Mouse (Mus musculus) forebrain, postnatal 0 days (tissue): ENCODE measurements around the gene Pfkfb3. TPM values are rescaled to one million over a fixed set of nuclear protein-coding genes. Genes with fewer than 3 reads are reported as not detected.

ENCODE experiments used
- ATAC-seq: fragments of 200-750 bp; cut with Nextera tagmentation; 2 replicates; pipeline ENCODE4 v1.8.0; 2017; ENCODE audit warnings: mild to moderate bottlenecking, moderate library complexity
- DNase-seq: peaks from one replicate; pipeline ENCODE4 v3.0.0-alpha.2; 2015
- H3K27ac ChIP-seq: fragments of 300-500 bp; sonication (generic); 2 replicates; pipeline ENCODE4 v1.5.1; 2014; ENCODE audit warnings: low read depth, mild to moderate bottlenecking, antibody characterized with exemption, low read length, moderate library complexity, mixed read lengths
- H3K27me3 ChIP-seq: fragments of 300-500 bp; sonication (generic); 2 replicates; pipeline ENCODE4 v1.6.1; 2014; ENCODE audit warnings: mild to moderate bottlenecking, low read length, mixed read lengths; ENCODE audit not compliant: insufficient read depth
- H3K36me3 ChIP-seq: fragments of 300-500 bp; sonication (generic); 2 replicates; pipeline ENCODE4 v1.6.1; 2014; ENCODE audit warnings: mild to moderate bottlenecking, moderate library complexity; ENCODE audit not compliant: insufficient read depth
- H3K4me1 ChIP-seq: fragments of 300-500 bp; sonication (generic); 2 replicates; pipeline ENCODE4 v1.6.1; 2014; ENCODE audit warnings: antibody characterized with exemption; ENCODE audit not compliant: insufficient read depth
- H3K4me2 ChIP-seq: fragments of 300-500 bp; sonication (generic); 2 replicates; pipeline ENCODE4 v1.6.1; 2014; ENCODE audit warnings: low read depth, mild to moderate bottlenecking, moderate library complexity
- H3K4me3 ChIP-seq: fragments of 300-500 bp; sonication (generic); 2 replicates; pipeline ENCODE4 v1.5.1; 2014; ENCODE audit warnings: low read depth, low read length, mixed read lengths
- H3K9ac ChIP-seq: fragments of 300-500 bp; sonication (generic); 2 replicates; pipeline ENCODE4 v1.6.1; 2014; ENCODE audit warnings: mild to moderate bottlenecking
- H3K9me3 ChIP-seq: fragments of 300-500 bp; sonication (generic); 2 replicates; pipeline ENCODE4 v1.6.1; 2016; ENCODE audit warnings: low read length
- CTCF ChIP-seq: sonication (generic); IDR thresholded peaks from 2 replicates; pipeline ENCODE4 v1.5.1; 2016; ENCODE audit warnings: antibody characterized with exemption, control low read depth, low read depth
- WGBS: fragments of 180-500 bp; shearing (Covaris S2); extraction: QIAGEN DNeasy Blood & Tissue Kit; methylation state at CpG from one replicate; pipeline ENCODE4 v1.1.7; 2014; 5-methylcytosine and 5-hydroxymethylcytosine counted together
- polyA plus RNA-seq: library from polyadenylated mRNA; unstranded; fragments of >200 nt; fragmentation: Nextera tagmentation; extraction: Ambion mirVana; gene quantifications from 2 replicates; pipeline ENCODE4 v1.2.1, GENCODE M21; 2015
- total RNA-seq: library from RNA; depleted of rRNA; stranded (reverse); fragments of >200 nt; gene quantifications from 2 replicates; pipeline ENCODE4 v1.2.3, GENCODE M21; 2014; rRNA removed

The Pfkfb3 gene
- 19.2 and 22.5 TPM in 2 replicates for total RNA-seq
- polyA plus RNA-seq, result 21.0 and 28.9 TPM in 2 replicates

DNA sequence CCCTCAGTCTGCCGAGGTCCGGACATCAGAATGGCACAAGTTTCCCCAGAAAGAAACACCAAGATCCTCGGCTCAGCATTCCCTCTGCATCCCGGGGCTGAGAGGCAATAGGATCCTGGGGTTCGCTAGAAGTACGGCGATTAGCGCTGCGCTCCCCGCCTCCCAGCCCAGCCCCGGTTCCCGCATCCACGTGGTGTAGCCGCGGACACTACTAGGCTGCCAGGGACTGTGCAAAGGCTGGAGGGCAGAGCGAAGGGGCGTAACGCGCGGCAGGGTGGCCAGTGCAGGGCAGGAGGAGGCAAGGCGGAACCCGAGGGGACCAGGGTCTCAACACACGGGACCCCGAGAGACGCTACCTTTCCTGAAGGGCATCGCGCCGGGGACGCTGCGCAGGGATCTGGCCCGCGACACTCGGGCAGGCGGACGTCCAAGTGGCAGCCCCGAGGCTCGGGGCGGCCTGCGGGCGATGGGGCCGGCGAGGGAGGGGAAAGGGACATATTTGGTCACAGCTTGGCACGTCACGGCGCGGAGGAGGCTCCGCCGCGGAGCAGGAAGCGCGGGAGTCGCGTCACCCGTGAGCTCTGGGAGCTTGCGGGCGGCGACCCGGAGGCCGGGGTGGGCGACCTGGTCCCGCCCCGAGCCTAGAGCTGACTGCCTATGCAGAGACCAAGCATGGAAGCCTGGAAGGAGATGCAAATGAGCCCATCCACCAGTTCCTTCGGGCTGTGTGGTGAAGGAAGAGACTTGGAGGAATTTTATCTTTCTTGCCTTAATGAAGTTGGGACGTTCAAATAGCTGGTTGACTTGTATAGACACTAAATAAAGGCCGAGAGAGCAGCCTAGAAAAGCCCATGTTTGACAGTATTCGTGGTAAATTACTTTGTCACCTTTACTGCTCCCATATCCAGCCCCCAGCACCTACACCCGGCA lies at the start of gene Pfkfb3:
Gene Pfkfb3 (minus strand): TSS at position 607 of the 930 bp plus-strand sequence.
- no peaks in the 10 kb centered on the region for H3K9me3 ChIP-seq
- H3K36me3 ChIP-seq, result no peaks in the 10 kb centered on the region
- peak; percentile 55 for DNase-seq
- no peak within 1 kb of the TSS for H3K27ac ChIP-seq
- H3K4me1 ChIP-seq, result peaks cover 4% of the 10 kb centered on the region; the same call in 1 of the 2 replicates
- peak within 1 kb of the TSS; percentile 60 for H3K9ac ChIP-seq
- 2% methylated on average over 67 of the region's 67 CpGs for WGBS
- ATAC-seq, result peak; percentile 90
- peak within 1 kb of the TSS; percentile 99 for H3K4me2 ChIP-seq
- peak within 1 kb of the TSS; percentile 60 for H3K4me3 ChIP-seq
- no peak for TF ChIP-seq CTCF
- H3K27me3 ChIP-seq, result peaks cover 11% of the 10 kb centered on the region; the same call in 1 of the 2 replicates

DNA sequence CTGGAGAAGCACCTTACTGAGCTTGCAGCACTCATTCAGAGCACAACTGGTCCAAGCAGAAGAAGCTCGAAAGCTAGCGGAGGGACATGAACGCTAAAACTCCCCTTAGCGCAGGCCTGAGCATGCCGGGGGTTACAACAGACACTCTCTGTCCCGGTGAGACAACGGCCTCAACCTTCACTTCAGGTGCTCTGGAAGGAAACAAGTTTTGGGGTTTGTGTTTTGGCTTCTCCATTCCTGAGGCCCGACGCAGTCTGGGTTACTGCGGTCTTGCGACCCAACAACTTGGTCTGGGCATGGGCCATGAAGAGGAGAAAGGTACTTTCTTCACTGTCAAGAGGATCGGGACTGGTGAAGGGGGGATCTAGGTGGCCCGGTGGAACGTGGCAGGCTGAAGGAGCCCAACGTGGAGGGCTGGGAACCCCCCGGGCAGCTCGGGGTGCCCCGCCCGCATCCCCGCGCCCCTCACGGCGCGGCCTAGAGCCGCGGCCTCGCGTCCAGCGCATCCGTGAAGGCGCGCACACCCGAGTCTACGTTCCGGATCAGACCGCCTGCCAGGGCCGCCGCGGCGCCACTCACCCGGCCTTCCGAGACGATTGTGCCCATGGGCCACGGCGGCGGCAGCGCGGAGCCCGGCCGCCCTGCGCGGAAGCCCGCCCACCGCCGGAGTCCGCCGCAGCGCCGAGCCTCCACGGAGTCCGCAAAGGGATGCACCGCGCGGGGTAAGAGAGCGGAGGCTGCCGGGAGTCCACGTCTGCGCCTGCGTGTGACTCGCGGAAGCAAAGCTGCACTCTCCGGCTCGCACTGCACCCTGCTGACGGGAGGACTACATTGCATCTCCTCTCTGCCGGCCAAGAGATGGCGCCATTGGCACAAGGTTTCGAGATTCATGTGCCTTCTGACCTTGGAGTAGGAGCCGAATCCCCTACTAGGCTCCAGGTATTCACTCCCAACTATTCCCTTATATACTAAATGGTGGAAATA lies 48.9 kb upstream of the Pfkfb3 start:
- Histone ChIP-seq H3K4me1 (peaks cover 7% of the 10 kb centered on the region; the same call in 1 of the 2 replicates), H3K9ac (peak overlapping the region; percentile 95), H3K4me2 (peak overlapping the region; percentile 69), H3K4me3 (peak overlapping the region; percentile 91), H3K9me3 (no peaks in the 10 kb centered on the region), H3K27me3 (no peaks in the 10 kb centered on the region), H3K36me3 (peaks cover 22% of the 10 kb centered on the region), H3K27ac (peak overlapping the region; percentile 77)
- TF ChIP-seq CTCF, result peak; percentile 100
- 3% methylated on average over 78 of the region's 78 CpGs for WGBS
- peak; percentile 100 for ATAC-seq
- peak; percentile 97 for DNase-seq

DNA sequence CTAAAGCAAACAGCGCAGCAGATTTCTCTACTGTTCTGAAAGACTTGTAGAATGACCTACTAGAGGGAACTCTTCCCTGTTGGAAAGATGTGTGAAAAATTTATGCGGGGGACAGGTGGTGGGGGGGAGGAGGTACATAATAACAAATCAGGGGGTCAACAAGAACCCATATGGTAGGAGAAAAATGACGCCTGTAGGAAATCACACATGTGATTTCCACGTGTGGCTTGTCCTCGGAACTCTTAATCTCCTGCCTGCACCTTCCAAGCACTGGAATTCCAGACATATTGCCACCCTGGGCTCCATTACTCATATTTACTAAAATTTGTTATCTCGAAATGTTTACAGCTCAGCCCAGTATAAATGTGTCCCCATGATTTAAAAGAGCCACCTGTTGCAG lies 47.9 kb upstream of the Pfkfb3 start:
- no peak for ATAC-seq

DNA sequence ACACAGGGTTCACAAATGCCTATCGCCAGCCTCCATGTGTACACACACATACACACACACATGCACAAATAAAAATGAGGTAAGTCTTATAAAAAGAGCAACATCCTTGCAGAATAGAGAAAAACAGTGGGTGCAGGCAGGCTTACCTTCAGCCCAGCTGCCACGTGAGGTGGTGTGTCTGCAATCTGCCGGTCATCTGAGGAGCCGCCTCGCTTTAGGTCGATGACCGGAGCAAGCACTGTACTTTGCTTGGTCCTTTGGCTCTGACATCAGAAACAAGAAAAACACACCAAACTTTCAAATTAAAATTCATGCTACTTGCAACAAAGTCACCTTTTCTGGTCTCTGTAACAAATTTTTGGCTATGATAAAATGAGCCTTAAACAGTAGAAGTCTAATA lies 44.0 kb upstream of the Pfkfb3 start:
- Histone ChIP-seq H3K9me3 (no peaks in the 10 kb centered on the region), H3K27ac (no peak overlapping the region), H3K9ac (no peak overlapping the region), H3K4me3 (no peak overlapping the region), H3K36me3 (peaks cover 59% of the 10 kb centered on the region), H3K27me3 (no peaks in the 10 kb centered on the region), H3K4me1 (peaks cover 7% of the 10 kb centered on the region; the same call in 1 of the 2 replicates), H3K4me2 (no peak overlapping the region)
- no peak for TF ChIP-seq CTCF
- WGBS, result 98% methylated on average over 7 of the region's 7 CpGs
- DNase-seq (no peak), ATAC-seq (no peak)

More for the DNA sequence above, 47.9 kb upstream of the Pfkfb3 start:
- DNase-seq, result no peak
- WGBS, result 77% methylated on average over 6 of the region's 6 CpGs
- Histone ChIP-seq H3K4me1 (peaks cover 7% of the 10 kb centered on the region; the same call in 1 of the 2 replicates), H3K9ac (peak overlapping the region; percentile 95), H3K27me3 (no peaks in the 10 kb centered on the region), H3K4me3 (peak overlapping the region; percentile 91), H3K4me2 (peak overlapping the region; percentile 69), H3K9me3 (no peaks in the 10 kb centered on the region), H3K27ac (no peak overlapping the region), H3K36me3 (peaks cover 31% of the 10 kb centered on the region)
- TF ChIP-seq CTCF, result no peak

DNA sequence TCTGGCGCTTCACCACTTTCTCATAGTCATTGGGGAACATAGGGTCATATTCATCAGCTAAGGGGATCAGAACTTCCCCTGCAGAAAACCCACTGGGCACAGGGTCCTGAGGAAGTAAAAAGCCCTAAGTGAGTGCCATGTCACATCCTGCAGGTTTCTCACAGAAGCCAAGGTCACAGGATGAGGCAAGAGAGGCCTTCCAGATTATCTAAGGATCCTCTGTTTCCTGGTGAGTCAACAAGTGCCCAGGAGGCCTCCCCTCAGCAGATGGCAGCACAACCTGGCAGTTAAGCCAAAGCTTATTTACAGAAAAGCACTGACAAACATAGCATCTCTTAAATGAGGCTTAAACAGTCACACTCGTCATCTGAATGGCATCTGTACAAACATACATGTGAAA lies 42.8 kb upstream of the Pfkfb3 start:
- Histone ChIP-seq H3K27ac (no peak overlapping the region), H3K4me1 (0 out of 2 replicates have a peak, but pooled peaks cover 2% of the 10 kb centered on the region), H3K9me3 (no peaks in the 10 kb centered on the region), H3K4me2 (no peak overlapping the region), H3K9ac (no peak overlapping the region), H3K27me3 (no peaks in the 10 kb centered on the region), H3K36me3 (peaks cover 71% of the 10 kb centered on the region), H3K4me3 (no peak overlapping the region)
- 78% methylated on average over 2 of the region's 2 CpGs for WGBS
- no peak for TF ChIP-seq CTCF
- no peak for ATAC-seq
- DNase-seq, result no peak

DNA sequence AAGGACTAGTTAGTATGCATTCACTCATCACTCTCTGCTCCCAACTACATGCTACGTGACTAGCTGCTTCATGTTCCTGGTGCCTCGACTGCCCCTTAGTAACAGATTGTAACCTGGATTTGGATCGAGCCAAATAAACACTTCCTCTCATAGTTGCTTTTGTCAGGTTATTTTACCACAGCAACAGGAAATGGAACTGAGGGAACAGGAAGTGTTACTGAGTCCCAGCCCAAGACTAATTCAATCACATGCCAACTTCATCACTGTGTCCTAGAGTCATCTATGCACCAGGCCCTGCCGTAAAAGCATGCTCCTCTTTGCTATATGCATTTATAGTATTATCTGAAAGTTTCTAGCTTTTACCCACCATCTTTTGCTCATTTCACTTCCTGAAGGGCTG lies 34.1 kb upstream of the Pfkfb3 start:
- H3K36me3 ChIP-seq, result peaks cover 92% of the 10 kb centered on the region
- 92% methylated on average over 4 of the region's 4 CpGs for WGBS
- H3K27me3 ChIP-seq, result no peaks in the 10 kb centered on the region
- H3K9ac ChIP-seq, result no peak overlapping the region
- no peak overlapping the region for H3K4me3 ChIP-seq
- H3K4me1 ChIP-seq, result no peaks in the 10 kb centered on the region
- ATAC-seq (no peak), DNase-seq (no peak)
- no peak for TF ChIP-seq CTCF
- H3K27ac ChIP-seq, result no peak overlapping the region
- no peak overlapping the region for H3K4me2 ChIP-seq
- H3K9me3 ChIP-seq, result no peaks in the 10 kb centered on the region
